Mouse (Mus musculus): ENCODE data around the gene Met.

DNA sequence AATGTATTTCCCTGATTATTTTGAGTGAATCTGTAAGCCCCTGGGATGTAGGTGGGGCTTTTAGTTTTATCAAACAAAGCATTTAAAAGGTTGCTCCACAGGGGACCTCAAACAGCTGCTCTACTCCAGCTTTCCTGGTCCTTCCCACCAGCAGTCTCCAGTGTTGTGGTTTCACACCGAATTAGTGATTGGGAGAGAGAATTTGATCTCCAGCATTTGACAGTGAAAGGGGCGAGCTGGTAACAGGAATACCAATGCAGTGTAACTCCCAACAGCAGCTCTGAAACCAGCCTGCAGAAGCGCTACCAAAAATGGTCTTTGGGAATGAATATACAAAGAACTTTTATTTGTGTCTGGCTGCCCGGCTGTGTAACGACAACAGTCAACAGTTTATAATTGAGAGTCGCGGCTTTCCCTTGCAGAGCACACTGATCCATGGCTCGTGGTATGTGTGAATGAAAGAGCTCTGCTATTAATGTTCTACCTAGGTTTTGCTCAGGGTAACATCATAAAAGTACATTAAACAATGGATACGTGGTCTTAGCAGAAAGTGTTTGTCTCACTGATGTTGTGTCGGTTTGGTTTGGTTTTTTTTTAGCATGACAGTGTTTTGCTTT, 99.0 kb downstream of the Met start:
- TF ChIP-seq CTCF (IDR thresholded peaks at IDR 0.05; ENCODE audit: low read depth, low read length) (no peak), GATA1 (IDR thresholded peaks at IDR 0.05; ENCODE audit: borderline replicate concordance, low read length) (no peak), TAL1 (conservative IDR thresholded peaks at IDR 0.05; ENCODE audit: low read depth, low read length) (no peak)
